ENCODE assay signal across 12 mouse cellular contexts in the genomic region with DNA sequence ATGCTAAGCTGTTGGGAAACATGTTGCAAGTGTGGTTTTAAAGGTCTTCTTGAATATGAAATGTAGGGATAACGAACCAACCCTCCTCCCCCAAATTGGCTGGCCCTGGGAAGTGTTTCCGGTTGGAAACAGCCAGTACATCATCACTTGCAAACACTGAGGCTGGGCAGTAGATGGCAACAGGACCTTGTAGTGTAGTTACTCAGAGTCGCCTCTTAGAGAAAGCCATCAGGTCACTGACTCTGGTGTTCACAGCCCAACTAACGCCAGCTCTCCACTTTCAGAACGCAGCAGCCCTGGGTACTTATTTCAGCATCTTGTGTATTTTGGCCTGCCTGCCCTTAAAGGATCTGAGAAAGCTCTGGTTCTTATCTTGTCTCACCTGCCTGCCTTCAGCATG. TPM values are rescaled to one million over a fixed set of nuclear protein-coding genes. Genes with fewer than 3 reads are reported as not detected.
DNase-seq lines count a peak whose midpoint lies in the region; ATAC-seq and TF ChIP-seq lines count a peak whose summit lies in the region.
"Had no signal": no experiment of that assay in that cellular context is flagged by ENCODE, and none has a peak within 500 bp of the region (broad histone marks: within the 10 kb centered on the region; RNA-seq: fewer than 3 reads in every experiment).

No protein-coding gene starts in this region.

- no peaks in the 10 kb centered on the region for H3K4me1 ChIP-seq in lung, embryonic 14.5 days (ENCODE audit: insufficient read depth)
- H3K4me1 ChIP-seq in midbrain, embryonic 15.5 days: no peaks in the 10 kb centered on the region
- H3K4me1 ChIP-seq: hindbrain, embryonic 15.5 days; limb, embryonic 12.5 days had no signal

- no peaks in the 10 kb centered on the region for H3K36me3 ChIP-seq in lung, embryonic 14.5 days (ENCODE audit: insufficient read depth)
- H3K36me3 ChIP-seq in midbrain, embryonic 15.5 days (replicated peaks): no peaks in the 10 kb centered on the region
- H3K36me3 ChIP-seq: hindbrain, embryonic 15.5 days; limb, embryonic 12.5 days had no signal

- DNase-seq in gastrocnemius, adult 8-10 months (ENCODE audit: low spot score in 2 of 2): peak; percentile 8 to 33
- no peak for DNase-seq in gastrocnemius, postnatal 10 days
- DNase-seq in lung, embryonic 14.5 days: peak; percentile 39
- DNase-seq in lung, postnatal 14 days: no peak
- DNase-seq in brain, adult 2 months (ENCODE audit: low read depth, low spot score): peak; percentile 56
- peak; percentile 21 for DNase-seq in lung, postnatal 36 days
- DNase-seq in spleen, postnatal 14 days (ENCODE audit: low spot score in 2 of 2): no peak
- DNase-seq: cerebellum, adult 9-11 months had no signal

- peak; percentile 41 for TF ChIP-seq CTCF in lung, embryonic 14.5 days (IDR thresholded peaks at IDR 0.05; ENCODE audit: low read depth)

- no peak overlapping the region for H3K4me2 ChIP-seq in lung, embryonic 14.5 days
- H3K4me2 ChIP-seq in midbrain, embryonic 15.5 days: no peak overlapping the region
- H3K4me2 ChIP-seq: hindbrain, embryonic 15.5 days; limb, embryonic 12.5 days had no signal

- H3K9me3 ChIP-seq in lung, embryonic 14.5 days (ENCODE audit: low read depth, low read length): no peaks in the 10 kb centered on the region
- no peaks in the 10 kb centered on the region for H3K9me3 ChIP-seq in midbrain, embryonic 15.5 days
- H3K9me3 ChIP-seq: hindbrain, embryonic 15.5 days; limb, embryonic 12.5 days had no signal

- no peak overlapping the region for H3K9ac ChIP-seq in lung, embryonic 14.5 days
- no peak overlapping the region for H3K9ac ChIP-seq in midbrain, embryonic 15.5 days
- H3K9ac ChIP-seq: hindbrain, embryonic 15.5 days; limb, embryonic 12.5 days had no signal

- no peak overlapping the region for H3K27ac ChIP-seq in lung, embryonic 14.5 days (ENCODE audit: low read depth)
- H3K27ac ChIP-seq in midbrain, embryonic 15.5 days: no peak overlapping the region
- H3K27ac ChIP-seq: hindbrain, embryonic 15.5 days; limb, embryonic 12.5 days had no signal

- 25% methylated on average over 5 of the region's 5 CpGs for WGBS in lung, embryonic 14.5 days
- 44% methylated on average over 5 of the region's 5 CpGs for WGBS in midbrain, embryonic 15.5 days

- no peaks in the 10 kb centered on the region for H3K27me3 ChIP-seq in lung, embryonic 14.5 days (ENCODE audit: insufficient read depth, low read length)
- H3K27me3 ChIP-seq in midbrain, embryonic 15.5 days (replicated peaks): no peaks in the 10 kb centered on the region
- H3K27me3 ChIP-seq: hindbrain, embryonic 15.5 days; limb, embryonic 12.5 days had no signal

- H3K4me3 ChIP-seq in lung, embryonic 14.5 days (ENCODE audit: low read depth, low read length): no peak overlapping the region
- no peak overlapping the region for H3K4me3 ChIP-seq in midbrain, embryonic 15.5 days
- H3K4me3 ChIP-seq: hindbrain, embryonic 15.5 days; limb, embryonic 12.5 days; myocyte had no signal

- ATAC-seq in lung, embryonic 14.5 days (ENCODE audit: insufficient read depth): no peak
- no peak for ATAC-seq in midbrain, embryonic 15.5 days (replicated peaks)

RNA-seq across cellular contexts. Expression of gene 4921524J17Rik, which starts 28.2 kb away (rescaled TPM):
- total RNA-seq in gastrocnemius, adult 8-10 months (2022): 10 to 100 TPM in 2 of 4 experiments, 1 to 10 TPM in 2; 9.1 to 12.6 (median 10.2) TPM
- total RNA-seq in gastrocnemius, postnatal 10 days (2021): 10 to 100 TPM; 14.9 to 17.9 TPM
- 35.0 and 40.0 TPM in 2 replicates for polyA plus RNA-seq in lung, embryonic 14.5 days (2014; fragmentation: Nextera tagmentation; extraction: Ambion mirVana)
- 36.5 and 38.6 TPM in 2 replicates for polyA plus RNA-seq in midbrain, embryonic 15.5 days (2015; fragmentation: Nextera tagmentation; extraction: Ambion mirVana)

RNA-seq across cellular contexts. Expression of gene Gpt2, which starts 31.6 kb away (rescaled TPM):
- total RNA-seq in gastrocnemius, adult 8-10 months (2022): 100 to 1,000 TPM; 252 to 313 (median 291) TPM
- 10 to 100 TPM; 51.8 to 58.5 TPM for total RNA-seq in gastrocnemius, postnatal 10 days (2021)
- polyA plus RNA-seq in lung, embryonic 14.5 days (2014; fragmentation: Nextera tagmentation; extraction: Ambion mirVana): 22.4 and 24.5 TPM in 2 replicates
- 39.3 and 40.1 TPM in 2 replicates for polyA plus RNA-seq in midbrain, embryonic 15.5 days (2015; fragmentation: Nextera tagmentation; extraction: Ambion mirVana)

Comparison
In these comparisons a context has a peak if more than half of its experiments do, and no peak if none do; other contexts are left out.
1. DNase-seq: peak in gastrocnemius, adult 8-10 months (2 of 2), lung, embryonic 14.5 days (single experiment), brain, adult 2 months (single experiment) and lung, postnatal 36 days (single experiment); none in gastrocnemius, postnatal 10 days (single experiment), lung, postnatal 14 days (single experiment) and spleen, postnatal 14 days (0 of 2).
2. RNA of gene Gpt2, which starts 31.6 kb away (total RNA-seq): 252 to 313 TPM in gastrocnemius, adult 8-10 months; 51.8 to 58.5 TPM in gastrocnemius, postnatal 10 days; every median in the first group is over 4 times any median in the second.